Mouse (Mus musculus): ENCODE data around the gene Cdkn1a. TPM values are rescaled to one million over a fixed set of nuclear protein-coding genes. Genes with fewer than 3 reads are reported as not detected.

Gene Cdkn1a
- total RNA-seq, 2 experiments from 2014 or later = 32.6 to 103 TPM

DNA sequence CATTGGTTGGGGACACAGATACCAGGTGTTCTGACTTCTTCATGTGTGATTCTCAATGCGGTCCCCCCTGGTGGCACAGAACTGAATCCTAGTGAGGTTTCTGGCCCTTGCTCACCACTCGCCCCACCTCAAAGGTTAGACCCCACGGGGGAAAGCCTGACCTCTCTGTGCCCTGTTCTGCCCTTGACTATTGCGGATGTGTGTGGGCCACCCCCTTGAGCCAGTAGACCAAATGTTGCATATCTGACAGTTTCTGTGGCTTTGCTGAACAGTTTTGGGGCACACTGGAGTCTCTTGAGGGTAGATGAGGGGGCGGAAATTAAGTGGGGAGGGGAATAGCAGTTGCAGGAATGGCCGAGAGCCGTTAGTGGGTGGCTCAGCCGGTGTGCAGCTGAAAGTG, 52.5 kb downstream of the Cdkn1a start:
- Histone ChIP-seq H3K4me3 (no peak overlapping the region), H3K27ac (no peak overlapping the region)
- no peak for DNase-seq
- intact Hi-C loops (cut with DNase I) = no loop called here
- no peak for TF ChIP-seq CTCF (IDR thresholded peaks at IDR 0.05)

DNA sequence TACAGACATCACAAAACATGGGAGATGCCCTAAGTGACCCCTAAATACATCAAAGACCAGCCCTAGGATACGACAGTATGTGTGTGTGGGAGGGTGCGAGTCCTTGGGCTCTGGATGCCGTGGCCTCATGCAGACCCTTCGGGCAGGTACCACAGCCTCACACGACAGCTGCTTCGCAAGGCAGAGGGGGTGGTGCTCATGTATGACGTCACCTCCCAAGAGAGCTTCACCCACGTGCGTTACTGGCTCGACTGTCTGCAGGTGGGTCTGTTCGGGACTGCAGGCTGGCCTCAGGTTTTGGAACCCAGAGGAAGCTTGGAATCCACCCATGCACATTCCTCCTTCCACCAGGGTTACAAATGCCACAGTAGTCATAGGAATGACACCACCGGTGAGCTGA, 54.3 kb downstream of the Cdkn1a start:
- H3K27ac ChIP-seq = no peak overlapping the region
- intact Hi-C loops (cut with DNase I) = no loop called here
- no peak for TF ChIP-seq CTCF (IDR thresholded peaks at IDR 0.05)
- no peak overlapping the region for H3K4me3 ChIP-seq
- no peak for DNase-seq

DNA sequence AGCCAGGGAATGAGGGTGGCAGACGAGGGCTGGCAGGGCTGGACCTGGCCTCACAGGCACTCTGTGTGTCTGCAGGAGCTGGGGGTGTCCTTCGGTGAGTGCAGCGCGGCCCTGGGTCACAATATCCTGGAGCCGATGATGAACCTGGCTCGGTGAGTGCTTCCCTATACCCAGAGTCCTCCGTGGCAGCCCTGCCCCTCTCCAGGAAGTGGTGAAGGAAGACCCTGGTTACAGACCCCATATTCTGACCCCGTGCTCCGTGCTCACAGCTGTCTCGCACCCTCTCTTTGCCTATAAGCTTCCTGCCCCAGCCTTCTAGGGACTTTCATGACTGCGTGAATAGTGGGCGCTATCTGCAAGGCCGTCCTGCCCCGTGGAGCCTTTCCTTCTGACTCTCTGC, 56.5 kb downstream of the Cdkn1a start:
- no peak for DNase-seq
- Histone ChIP-seq H3K27ac (no peak overlapping the region), H3K4me3 (no peak overlapping the region)
- intact Hi-C loops (cut with DNase I) = no loop called here
- no peak for TF ChIP-seq CTCF (IDR thresholded peaks at IDR 0.05)

DNA sequence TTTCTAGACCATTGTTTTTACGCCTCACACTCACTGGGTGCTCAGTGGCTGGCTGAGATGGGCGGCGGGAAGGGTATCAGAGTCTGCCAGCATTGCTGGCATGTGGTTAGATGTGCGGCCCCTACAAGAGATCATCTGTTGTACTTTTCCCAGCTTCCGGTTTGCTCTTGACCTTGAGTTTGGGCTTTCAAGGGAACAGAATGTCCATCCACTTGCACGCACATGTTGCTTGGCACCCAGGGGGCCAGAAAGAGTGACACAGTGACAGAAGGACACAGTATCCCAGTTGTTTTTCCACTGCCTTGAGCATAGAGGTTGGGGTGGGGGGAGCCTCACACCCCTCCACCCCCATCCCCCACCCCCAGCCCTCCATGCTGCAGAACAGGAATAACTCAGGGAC, 57.0 kb downstream of the Cdkn1a start:
- H3K4me3 ChIP-seq = no peak overlapping the region

DNA sequence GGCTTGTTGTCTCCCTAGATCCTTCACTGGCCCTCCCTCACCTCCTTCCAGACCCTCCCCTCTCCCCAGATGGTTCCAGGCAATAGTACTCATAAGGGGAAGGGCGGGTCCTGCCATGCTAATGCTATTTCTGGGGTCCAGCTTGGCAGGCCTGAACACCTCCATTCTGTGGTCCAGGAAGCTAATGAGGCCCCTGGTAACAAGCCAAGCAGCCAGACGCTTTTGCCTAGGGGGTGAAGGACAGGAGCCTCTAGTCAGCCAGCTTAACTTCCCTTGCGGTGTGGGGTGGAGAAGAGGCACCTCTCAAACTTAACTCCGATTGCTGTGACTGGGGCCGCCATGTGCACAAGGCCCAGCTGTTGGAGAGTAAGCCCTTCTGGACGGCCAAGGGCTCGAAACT, 59.0 kb downstream of the Cdkn1a start:
- no peak overlapping the region for H3K27ac ChIP-seq
- H3K4me3 ChIP-seq = no peak overlapping the region
- TF ChIP-seq CTCF (IDR thresholded peaks at IDR 0.05) = no peak
- no peak for DNase-seq
- intact Hi-C loops (cut with DNase I) = no loop called here

More for the DNA sequence above, 57.0 kb downstream of the Cdkn1a start:
- DNase-seq = no peak
- intact Hi-C loops (cut with DNase I) = no loop called here
- H3K27ac ChIP-seq = no peak overlapping the region
- no peak for TF ChIP-seq CTCF (IDR thresholded peaks at IDR 0.05)

Other genes starting within 250 kb of the Cdkn1a start
- gene Pnpla1, start 232.6 kb upstream of the Cdkn1a start, total RNA-seq (2021) = not detected
- gene 4930539E08Rik, start 175.7 kb upstream of the Cdkn1a start, total RNA-seq (2021) = under 1 TPM in 1 of 2 experiments, not detected in 1; 0.10 TPM
- gene Pxt1, start 147.1 kb upstream of the Cdkn1a start, total RNA-seq (2021) = not detected
- 10 to 100 TPM; 33.4 to 39.8 TPM for gene Kctd20, start 139.0 kb upstream of the Cdkn1a start, total RNA-seq (2021)
- 10 to 100 TPM; 26.9 to 29.2 TPM for gene Stk38, start 83.0 kb upstream of the Cdkn1a start, total RNA-seq (2021)
- 10 to 100 TPM; 38.8 to 55.6 TPM for gene Srsf3, start 58.3 kb upstream of the Cdkn1a start, total RNA-seq (2021)
- gene Rab44, start 23.2 kb downstream of the Cdkn1a start, total RNA-seq (2021) = under 1 TPM in 1 of 2 experiments, not detected in 1; 0.59 TPM
- gene Cpne5, start 147.2 kb downstream of the Cdkn1a start, total RNA-seq (2021) = not detected
- 1 to 10 TPM; 5.1 to 7.3 TPM for gene Ppil1, start 173.2 kb downstream of the Cdkn1a start, total RNA-seq (2021)
- gene BC004004, start 177.8 kb downstream of the Cdkn1a start, total RNA-seq (2021) = 100 to 1,000 TPM; 110 to 121 TPM
- 10 to 100 TPM; 21.9 to 52.6 TPM for gene Pi16, start 226.7 kb downstream of the Cdkn1a start, total RNA-seq (2021)